7 mouse cellular contexts compared by ENCODE assay signal in genomic region chr13:67723848-67724479, GRCm38 (mm10). TPM values are rescaled to one million over a fixed set of nuclear protein-coding genes. Genes with fewer than 3 reads are reported as not detected.
DNase-seq lines count a peak whose midpoint lies in the region; ATAC-seq and TF ChIP-seq lines count a peak whose summit lies in the region.

No protein-coding gene starts in this region.

- H3K36me3 ChIP-seq in embryonic facial prominence, embryonic 13.5 days: no peaks in the 10 kb centered on the region; the same call in 1 of the 2 replicates
- H3K36me3 ChIP-seq in kidney, adult 2 months (ENCODE audit: control insufficient read depth, insufficient read depth, low read length): no peaks in the 10 kb centered on the region
- no peaks in the 10 kb centered on the region for H3K36me3 ChIP-seq in limb, embryonic 12.5 days
- H3K36me3 ChIP-seq in midbrain, embryonic 15.5 days (replicated peaks): no peaks in the 10 kb centered on the region
- no peaks in the 10 kb centered on the region for H3K36me3 ChIP-seq in spleen, adult 2 months (ENCODE audit: control insufficient read depth, insufficient read depth, low read length)

- H3K9me3 ChIP-seq in embryonic facial prominence, embryonic 13.5 days: no peaks in the 10 kb centered on the region
- no peaks in the 10 kb centered on the region for H3K9me3 ChIP-seq in limb, embryonic 12.5 days
- no peaks in the 10 kb centered on the region for H3K9me3 ChIP-seq in midbrain, embryonic 15.5 days

- peak overlapping the region; percentile 91 for H3K9ac ChIP-seq in embryonic facial prominence, embryonic 13.5 days
- H3K9ac ChIP-seq in limb, embryonic 12.5 days (replicated peaks): peak overlapping the region; percentile 78
- peak overlapping the region; percentile 57 for H3K9ac ChIP-seq in midbrain, embryonic 15.5 days

- peak; percentile 91 for ATAC-seq in embryonic facial prominence, embryonic 13.5 days (ENCODE audit: insufficient number of reproducible peaks, insufficient read depth, low FRiP score, low TSS enrichment, low read depth)
- ATAC-seq in limb, embryonic 12.5 days (ENCODE audit: insufficient number of reproducible peaks, insufficient read depth, low FRiP score, low TSS enrichment, low read depth): peak; percentile 93
- ATAC-seq in midbrain, embryonic 15.5 days (replicated peaks): peak; percentile 96

- H3K27me3 ChIP-seq in embryonic facial prominence, embryonic 13.5 days: no peaks in the 10 kb centered on the region
- H3K27me3 ChIP-seq in kidney, adult 2 months (replicated peaks; ENCODE audit: control insufficient read depth, insufficient read depth, low read length): no peaks in the 10 kb centered on the region
- no peaks in the 10 kb centered on the region for H3K27me3 ChIP-seq in limb, embryonic 12.5 days
- H3K27me3 ChIP-seq in midbrain, embryonic 15.5 days (replicated peaks): no peaks in the 10 kb centered on the region
- H3K27me3 ChIP-seq in spleen, adult 2 months (ENCODE audit: control insufficient read depth, insufficient read depth, low read length): no peaks in the 10 kb centered on the region

- TF ChIP-seq POLR2A in kidney, adult 2 months (IDR thresholded peaks at IDR 0.05; ENCODE audit: low read depth, low read length): no peak
- no peak for TF ChIP-seq POLR2A in spleen, adult 2 months (IDR thresholded peaks at IDR 0.05; ENCODE audit: low read depth, low read length)

- no peak for TF ChIP-seq CTCF in kidney, adult 2 months (conservative IDR thresholded peaks at IDR 0.05; ENCODE audit: insufficient read depth, insufficient read length, low read depth, low read length)
- TF ChIP-seq CTCF in spleen, adult 2 months (IDR thresholded peaks at IDR 0.05; ENCODE audit: extremely low read depth, insufficient read depth, insufficient read length, insufficient replicate concordance): no peak

- H3K4me2 ChIP-seq in embryonic facial prominence, embryonic 13.5 days: peak overlapping the region; percentile 73
- H3K4me2 ChIP-seq in limb, embryonic 12.5 days: peak overlapping the region; percentile 67
- H3K4me2 ChIP-seq in midbrain, embryonic 15.5 days: peak overlapping the region; percentile 70

- peaks cover 9% of the 10 kb centered on the region; the same call in 1 of the 2 replicates for H3K4me1 ChIP-seq in embryonic facial prominence, embryonic 13.5 days
- 0 out of 2 replicates have a peak, but pooled peaks cover 3% of the 10 kb centered on the region for H3K4me1 ChIP-seq in kidney, adult 2 months (ENCODE audit: control insufficient read depth, insufficient read depth, low read length)
- peaks cover 4% of the 10 kb centered on the region; the same call in 1 of the 2 replicates for H3K4me1 ChIP-seq in limb, embryonic 12.5 days (replicated peaks)
- H3K4me1 ChIP-seq in midbrain, embryonic 15.5 days: peaks cover 17% of the 10 kb centered on the region
- H3K4me1 ChIP-seq in spleen, adult 2 months (ENCODE audit: control insufficient read depth, insufficient read depth, insufficient read length): peaks cover 2% of the 10 kb centered on the region; the same call in 1 of the 2 replicates

- peak overlapping the region; percentile 66; the same call in 1 of the 2 replicates for H3K27ac ChIP-seq in embryonic facial prominence, embryonic 13.5 days
- H3K27ac ChIP-seq in kidney, adult 2 months (ENCODE audit: insufficient read depth, low read depth, low read length): peak overlapping the region; percentile 22; the same call in 1 of the 2 replicates
- no peak overlapping the region for H3K27ac ChIP-seq in limb, embryonic 12.5 days
- H3K27ac ChIP-seq in midbrain, embryonic 15.5 days: peak overlapping the region; percentile 67
- H3K27ac ChIP-seq in spleen, adult 2 months (ENCODE audit: insufficient read depth, low read length): peak overlapping the region; percentile 31

- peak overlapping the region; percentile 83 for H3K4me3 ChIP-seq in embryonic facial prominence, embryonic 13.5 days
- peak overlapping the region; percentile 97 for H3K4me3 ChIP-seq in kidney, adult 2 months (ENCODE audit: insufficient read depth, low read depth, low read length)
- H3K4me3 ChIP-seq in limb, embryonic 12.5 days (replicated peaks): peak overlapping the region; percentile 78
- peak overlapping the region; percentile 59 for H3K4me3 ChIP-seq in midbrain, embryonic 15.5 days
- peak overlapping the region; percentile 68 for H3K4me3 ChIP-seq in spleen, adult 2 months (ENCODE audit: extremely low read depth, insufficient read depth, insufficient read length)

- 1% methylated on average over 17 of the region's 17 CpGs for WGBS in embryonic facial prominence, embryonic 13.5 days
- WGBS in kidney, adult 2 months: under 1% methylated on average over 17 of the region's 17 CpGs
- WGBS in limb, embryonic 12.5 days: under 1% methylated on average over 17 of the region's 17 CpGs
- 1% methylated on average over 17 of the region's 17 CpGs for WGBS in midbrain, embryonic 15.5 days
- 2% methylated on average over 17 of the region's 17 CpGs for WGBS in spleen, adult 2 months

- peak; percentile 90 to 91 for DNase-seq in adrenal gland, postnatal 36 days
- peak; percentile 93 to 96 for DNase-seq in heart, adult 18-20 months
- DNase-seq in kidney, adult 2 months: peak; percentile 95
- peak; percentile 75 to 87 for DNase-seq in spleen, adult 2 months (ENCODE audit: low read depth in 1 of 2, low spot score in 2 of 2)

RNA-seq across cellular contexts. Expression of gene Zfp65, which starts 5.0 kb away (rescaled TPM):
- 10 to 100 TPM in 1 of 2 experiments, 1 to 10 TPM in 1; 8.2 to 12.0 TPM for total RNA-seq in adrenal gland, postnatal 36 days (2021)
- polyA plus RNA-seq in embryonic facial prominence, embryonic 13.5 days (2015; fragmentation: Nextera tagmentation; extraction: Ambion mirVana): 7.7 and 8.6 TPM in 2 replicates
- total RNA-seq in heart, adult 18-20 months (2021): 1 to 10 TPM; 4.8 to 8.4 TPM
- 1.1 and 1.9 TPM in 2 replicates for polyA plus RNA-seq in kidney, adult 2 months (2012; rRNA removed)
- 8.4 and 9.3 TPM in 2 replicates for polyA plus RNA-seq in limb, embryonic 12.5 days (2016; fragmentation: Nextera tagmentation; extraction: Ambion mirVana)
- polyA plus RNA-seq in midbrain, embryonic 15.5 days (2015; fragmentation: Nextera tagmentation; extraction: Ambion mirVana): 9.7 and 10.3 TPM in 2 replicates
- polyA plus RNA-seq in spleen, adult 2 months (2012; rRNA removed): 0.59 and 0.77 TPM in 2 replicates

RNA-seq across cellular contexts. Expression of gene Zfp85, which starts 31.1 kb away (rescaled TPM):
- 1 to 10 TPM; 3.7 to 4.2 TPM for total RNA-seq in adrenal gland, postnatal 36 days (2021)
- 6.0 and 6.4 TPM in 2 replicates for polyA plus RNA-seq in embryonic facial prominence, embryonic 13.5 days (2015; fragmentation: Nextera tagmentation; extraction: Ambion mirVana)
- 1 to 10 TPM; 1.7 to 2.8 TPM for total RNA-seq in heart, adult 18-20 months (2021)
- polyA plus RNA-seq in kidney, adult 2 months (2012; rRNA removed): 0.53 and 0.58 TPM in 2 replicates
- polyA plus RNA-seq in limb, embryonic 12.5 days (2016; fragmentation: Nextera tagmentation; extraction: Ambion mirVana): 5.4 and 7.3 TPM in 2 replicates
- polyA plus RNA-seq in midbrain, embryonic 15.5 days (2015; fragmentation: Nextera tagmentation; extraction: Ambion mirVana): 8.6 and 9.7 TPM in 2 replicates
- polyA plus RNA-seq in spleen, adult 2 months (2012; rRNA removed): 0.26 and 0.46 TPM in 2 replicates

RNA-seq across cellular contexts. Expression of gene Zfp738, which starts 37.1 kb away (rescaled TPM):
- total RNA-seq in adrenal gland, postnatal 36 days (2021): 10 to 100 TPM in 1 of 2 experiments, 1 to 10 TPM in 1; 9.9 to 10.7 TPM
- 15.6 and 16.5 TPM in 2 replicates for polyA plus RNA-seq in embryonic facial prominence, embryonic 13.5 days (2015; fragmentation: Nextera tagmentation; extraction: Ambion mirVana)
- total RNA-seq in heart, adult 18-20 months (2021): 1 to 10 TPM; 4.0 to 4.9 TPM
- 3.6 and 4.2 TPM in 2 replicates for polyA plus RNA-seq in kidney, adult 2 months (2012; rRNA removed)
- polyA plus RNA-seq in limb, embryonic 12.5 days (2016; fragmentation: Nextera tagmentation; extraction: Ambion mirVana): 15.1 and 15.8 TPM in 2 replicates
- 15.5 and 16.8 TPM in 2 replicates for polyA plus RNA-seq in midbrain, embryonic 15.5 days (2015; fragmentation: Nextera tagmentation; extraction: Ambion mirVana)
- polyA plus RNA-seq in spleen, adult 2 months (2012; rRNA removed): 2.8 and 4.2 TPM in 2 replicates

RNA-seq across cellular contexts. Expression of gene Zfp493, which starts 55.5 kb away (rescaled TPM):
- total RNA-seq in adrenal gland, postnatal 36 days (2021): 1 to 10 TPM; 1.7 to 3.5 TPM
- 2.4 and 2.9 TPM in 2 replicates for polyA plus RNA-seq in embryonic facial prominence, embryonic 13.5 days (2015; fragmentation: Nextera tagmentation; extraction: Ambion mirVana)
- 1 to 10 TPM in 1 of 2 experiments, under 1 TPM in 1; 0.93 to 1.3 TPM for total RNA-seq in heart, adult 18-20 months (2021)
- polyA plus RNA-seq in kidney, adult 2 months (2012; rRNA removed): 0.90 and 2.1 TPM in 2 replicates
- 2.4 and 3.0 TPM in 2 replicates for polyA plus RNA-seq in limb, embryonic 12.5 days (2016; fragmentation: Nextera tagmentation; extraction: Ambion mirVana)
- 3.2 and 3.5 TPM in 2 replicates for polyA plus RNA-seq in midbrain, embryonic 15.5 days (2015; fragmentation: Nextera tagmentation; extraction: Ambion mirVana)
- polyA plus RNA-seq in spleen, adult 2 months (2012; rRNA removed): 0.72 and 0.78 TPM in 2 replicates
